Mouse (Mus musculus): Measurements from ENCODE around the gene Lrrc51. TPM values are rescaled to one million over a fixed set of nuclear protein-coding genes. Genes with fewer than 3 reads are reported as not detected.

Gene Lrrc51
- polyA plus RNA-seq, 1 experiment = 12.6 TPM

GRCm38 (mm10) chr7:101871296-101871695 is 62.4 kb downstream of the Lrrc51 start:
- no peak overlapping the region for H3K4me3 ChIP-seq (ENCODE audit: insufficient read depth, low read length)
- TF ChIP-seq POLR2A (IDR thresholded peaks at IDR 0.05; ENCODE audit: extremely low read depth, insufficient read depth, low read length) = no peak
- H3K27ac ChIP-seq (ENCODE audit: insufficient read depth, low read length) = no peak overlapping the region
- peaks cover 2% of the 10 kb centered on the region; the same call in 1 of the 2 replicates for H3K4me1 ChIP-seq (ENCODE audit: control insufficient read depth, insufficient read depth, low read length)

- TF ChIP-seq CTCF (IDR thresholded peaks at IDR 0.05; ENCODE audit: extremely low read depth, insufficient read depth, low read length) (no peak), POLR2A (IDR thresholded peaks at IDR 0.05; ENCODE audit: extremely low read depth, insufficient read depth, low read length) (no peak)
- H3K4me3 ChIP-seq (ENCODE audit: insufficient read depth, low read length) = no peak within 1 kb of the TSS
- no peak within 1 kb of the TSS for H3K27ac ChIP-seq (ENCODE audit: insufficient read depth, low read length)
- peaks cover 2% of the 10 kb centered on the region; the same call in 1 of the 2 replicates for H3K4me1 ChIP-seq (ENCODE audit: control insufficient read depth, insufficient read depth, low read length)
Measured at GRCm38 (mm10) chr7:101870629-101871028, 63.1 kb downstream of the Lrrc51 start, which contains the start of gene Folr1. Folr1 (minus strand) TSS chr7:101870788.

GRCm38 (mm10) chr7:101869163-101869500 is 64.6 kb downstream of the Lrrc51 start:
- Histone ChIP-seq H3K4me1 (ENCODE audit: control insufficient read depth, insufficient read depth, low read length) (peaks cover 2% of the 10 kb centered on the region; the same call in 1 of the 2 replicates), H3K27ac (ENCODE audit: insufficient read depth, low read length) (no peak overlapping the region), H3K4me3 (ENCODE audit: insufficient read depth, low read length) (no peak overlapping the region)
- no peak for TF ChIP-seq POLR2A (IDR thresholded peaks at IDR 0.05; ENCODE audit: extremely low read depth, insufficient read depth, low read length)
- no peak for TF ChIP-seq CTCF (IDR thresholded peaks at IDR 0.05; ENCODE audit: extremely low read depth, insufficient read depth, low read length)

- TF ChIP-seq POLR2A (IDR thresholded peaks at IDR 0.05; ENCODE audit: extremely low read depth, insufficient read depth, low read length) = no peak
- no peak for TF ChIP-seq CTCF (IDR thresholded peaks at IDR 0.05; ENCODE audit: extremely low read depth, insufficient read depth, low read length)
- peaks cover 2% of the 10 kb centered on the region; the same call in 1 of the 2 replicates for H3K4me1 ChIP-seq (ENCODE audit: control insufficient read depth, insufficient read depth, low read length)
- no peak overlapping the region for H3K27ac ChIP-seq (ENCODE audit: insufficient read depth, low read length)
- H3K4me3 ChIP-seq (ENCODE audit: insufficient read depth, low read length) = no peak overlapping the region
Measured at GRCm38 (mm10) chr7:101868241-101869162, 65.2 kb downstream of the Lrrc51 start.

GRCm38 (mm10) chr7:101867482-101867881 is 66.2 kb downstream of the Lrrc51 start:
- Histone ChIP-seq H3K27ac (ENCODE audit: insufficient read depth, low read length) (no peak overlapping the region), H3K4me1 (ENCODE audit: control insufficient read depth, insufficient read depth, low read length) (peaks cover 2% of the 10 kb centered on the region; the same call in 1 of the 2 replicates), H3K4me3 (ENCODE audit: insufficient read depth, low read length) (no peak overlapping the region)
- no peak for TF ChIP-seq POLR2A (IDR thresholded peaks at IDR 0.05; ENCODE audit: extremely low read depth, insufficient read depth, low read length)
- TF ChIP-seq CTCF (IDR thresholded peaks at IDR 0.05; ENCODE audit: extremely low read depth, insufficient read depth, low read length) = no peak

- TF ChIP-seq POLR2A (IDR thresholded peaks at IDR 0.05; ENCODE audit: extremely low read depth, insufficient read depth, low read length) = no peak
- TF ChIP-seq CTCF (IDR thresholded peaks at IDR 0.05; ENCODE audit: extremely low read depth, insufficient read depth, low read length) = no peak
- Histone ChIP-seq H3K4me3 (ENCODE audit: insufficient read depth, low read length) (no peak overlapping the region), H3K4me1 (ENCODE audit: control insufficient read depth, insufficient read depth, low read length) (peaks cover 2% of the 10 kb centered on the region; the same call in 1 of the 2 replicates), H3K27ac (ENCODE audit: insufficient read depth, low read length) (no peak overlapping the region)
Measured at GRCm38 (mm10) chr7:101866491-101867265, 67.0 kb downstream of the Lrrc51 start.

GRCm38 (mm10) chr7:101863415-101863814 is 70.3 kb downstream of the Lrrc51 start, which contains the start of gene Anapc15:
Anapc15 (plus strand) TSS chr7:101863715.
- Histone ChIP-seq H3K4me3 (ENCODE audit: insufficient read depth, low read length) (no peak within 1 kb of the TSS), H3K4me1 (ENCODE audit: control insufficient read depth, insufficient read depth, low read length) (no peaks in the 10 kb centered on the region), H3K27ac (ENCODE audit: insufficient read depth, low read length) (no peak within 1 kb of the TSS)
- TF ChIP-seq CTCF (IDR thresholded peaks at IDR 0.05; ENCODE audit: extremely low read depth, insufficient read depth, low read length) (no peak), POLR2A (IDR thresholded peaks at IDR 0.05; ENCODE audit: extremely low read depth, insufficient read depth, low read length) (no peak)

Other genes with a start within 250 kb of the Lrrc51 start
- not detected in 2 replicates for gene Phox2a, start 115.6 kb downstream of the Lrrc51 start, polyA plus RNA-seq (2012; rRNA removed)
- gene Inppl1, start 95.7 kb downstream of the Lrrc51 start, polyA plus RNA-seq (2012; rRNA removed) = 36.5 and 40.7 TPM in 2 replicates
- 1.1 and 2.1 TPM in 2 replicates for gene Folr2, start 76.7 kb downstream of the Lrrc51 start, polyA plus RNA-seq (2012; rRNA removed)
- 60.3 and 63.5 TPM in 2 replicates for gene Anapc15, start 70.2 kb downstream of the Lrrc51 start, polyA plus RNA-seq (2012; rRNA removed)
- gene Folr1, start 63.1 kb downstream of the Lrrc51 start, polyA plus RNA-seq (2012; rRNA removed) = 0.81 and 1.5 TPM in 2 replicates
- gene Lamtor1, start 28.0 kb downstream of the Lrrc51 start, polyA plus RNA-seq (2012; rRNA removed) = 199 and 213 TPM in 2 replicates
- 0.15 and 0.19 TPM in 2 replicates for gene Tomt, start 27.5 kb downstream of the Lrrc51 start, polyA plus RNA-seq (2012; rRNA removed)
- gene Numa1, start 216 bp upstream of the Lrrc51 start, polyA plus RNA-seq (2012; rRNA removed) = 51.6 and 54.9 TPM in 2 replicates
- 11.8 and 12.7 TPM in 2 replicates for gene Il18bp, start 84.8 kb upstream of the Lrrc51 start, polyA plus RNA-seq (2012; rRNA removed)
- 55.9 and 59.4 TPM in 2 replicates for gene Rnf121, start 131.6 kb upstream of the Lrrc51 start, polyA plus RNA-seq (2012; rRNA removed)
- gene Xndc1, start 131.6 kb upstream of the Lrrc51 start, polyA plus RNA-seq (2012; rRNA removed) = 38.4 and 43.8 TPM in 2 replicates
- gene Xntrpc, start 131.8 kb upstream of the Lrrc51 start, polyA plus RNA-seq (2012; rRNA removed) = 1.9 and 2.8 TPM in 2 replicates
- gene Trpc2, start 149.2 kb upstream of the Lrrc51 start, polyA plus RNA-seq (2012; rRNA removed) = 0.53 and 2.0 TPM in 2 replicates
- gene Art1, start 167.8 kb upstream of the Lrrc51 start, polyA plus RNA-seq (2012; rRNA removed) = 0.23 TPM in 1 of 2 replicates, not detected in the other
- gene Art5, start 175.6 kb upstream of the Lrrc51 start, polyA plus RNA-seq (2012; rRNA removed) = not detected in 2 replicates
- 0.04 TPM in 1 of 2 replicates, not detected in the other for gene Chrna10, start 182.9 kb upstream of the Lrrc51 start, polyA plus RNA-seq (2012; rRNA removed)

All from cortical plate, adult 2 months (tissue).